Mouse (Mus musculus) lung, postnatal 14 days (tissue): ENCODE data around the gene Ier5.

ENCODE experiments used
- DNase-seq: peaks from one replicate; pipeline ENCODE4 v3.0.0; 2021

Ier5 gene

DNA sequence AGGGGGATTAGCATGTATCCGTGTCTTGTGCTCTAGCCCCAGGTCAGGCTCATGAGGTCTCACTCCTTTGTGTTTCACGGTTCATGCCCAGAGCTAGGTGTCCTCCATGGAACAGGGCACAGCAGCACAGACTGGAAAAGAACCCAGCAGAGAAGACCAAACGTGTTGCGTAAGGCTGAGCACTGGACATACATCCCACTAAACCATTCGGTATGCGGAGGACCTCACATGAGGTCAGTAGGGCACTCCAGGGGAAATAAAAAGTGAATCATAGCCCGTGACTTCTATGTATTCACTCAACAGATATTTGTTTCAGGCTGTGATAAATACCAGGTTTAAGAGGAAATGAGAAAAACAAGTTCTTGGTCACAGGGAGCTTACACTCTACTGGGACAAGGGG is 23.6 kb downstream of the Ier5 start:
- no peak for DNase-seq

- peak; percentile 77 for DNase-seq
Measured at GRCm38 (mm10) chr1:155074856-155075255, 24.6 kb downstream of the Ier5 start.

GRCm38 (mm10) chr1:155073905-155074304 is 25.5 kb downstream of the Ier5 start:
- no peak for DNase-seq

DNA sequence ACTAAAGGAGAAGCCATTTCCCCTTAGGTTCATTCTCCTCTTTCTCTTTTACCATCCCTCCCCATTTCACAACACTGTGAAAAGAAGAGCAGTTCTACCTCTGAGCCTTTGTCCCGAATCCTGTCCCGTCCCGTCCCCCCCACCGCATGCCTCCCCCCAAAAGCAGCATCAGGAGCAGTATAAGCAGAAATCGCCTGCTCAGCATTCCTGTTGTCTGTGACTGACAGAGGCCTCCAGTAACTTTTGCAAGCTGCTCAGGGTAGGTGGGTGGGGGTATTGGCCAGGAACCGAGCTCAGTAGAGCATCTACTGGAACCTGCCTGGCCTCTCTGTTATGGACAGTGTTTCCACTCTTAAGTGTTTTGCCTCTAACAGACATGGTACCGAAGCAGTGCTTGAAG is 26.3 kb downstream of the Ier5 start:
- DNase-seq, result no peak

DNA sequence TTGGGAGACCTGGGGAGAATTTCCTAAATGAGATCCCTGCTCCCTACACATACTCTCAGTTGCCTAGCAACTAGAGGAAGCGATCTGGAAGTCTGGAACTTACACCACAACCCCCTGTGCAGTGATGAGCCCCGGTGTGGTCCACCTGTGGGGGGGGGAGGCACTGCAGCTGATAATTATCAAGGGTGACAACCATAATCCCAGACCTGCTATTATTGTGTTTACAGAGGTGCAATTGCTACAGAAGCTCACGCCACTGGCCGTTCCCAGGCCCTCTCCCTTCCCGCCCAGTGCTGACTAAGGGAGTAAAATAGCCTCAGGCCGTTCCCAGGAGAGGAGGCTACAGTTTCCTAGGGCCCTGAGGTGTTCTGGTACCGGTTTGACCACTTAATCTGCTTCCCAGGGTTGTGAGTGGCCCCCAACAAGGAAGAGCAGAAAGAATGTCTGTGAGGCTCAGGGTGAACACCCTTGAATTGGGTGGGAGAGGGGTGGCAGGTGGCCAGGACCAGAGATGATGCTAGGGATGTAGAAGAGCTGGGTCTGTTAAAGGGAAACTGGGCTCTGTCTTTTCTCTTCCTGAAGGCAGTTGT is 28.1 kb downstream of the Ier5 start:
- DNase-seq, result no peak

GRCm38 (mm10) chr1:155070561-155071286 is 28.7 kb downstream of the Ier5 start:
- DNase-seq, result no peak

- DNase-seq, result no peak
Measured at GRCm38 (mm10) chr1:155069696-155070095, 29.7 kb downstream of the Ier5 start.

DNA sequence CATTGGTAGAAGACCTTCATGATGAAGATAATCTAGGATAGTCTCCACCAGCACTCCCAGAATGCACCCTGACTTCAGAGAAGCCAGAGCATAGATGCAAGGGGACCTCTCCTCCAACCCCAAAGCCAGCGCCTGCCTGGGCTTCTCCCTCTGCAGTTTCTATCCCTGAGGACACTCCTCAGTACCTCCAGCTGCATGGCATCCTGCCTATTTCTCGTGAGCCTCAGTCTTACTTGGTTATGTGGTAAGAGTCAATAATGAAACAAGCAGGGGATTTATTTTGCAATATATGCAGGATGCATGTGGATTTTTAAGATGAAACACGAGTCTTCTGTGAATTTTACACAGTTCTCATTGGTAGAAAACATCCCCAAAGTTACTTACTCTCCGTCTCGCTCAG is 33.2 kb downstream of the Ier5 start:
- no peak for DNase-seq

DNA sequence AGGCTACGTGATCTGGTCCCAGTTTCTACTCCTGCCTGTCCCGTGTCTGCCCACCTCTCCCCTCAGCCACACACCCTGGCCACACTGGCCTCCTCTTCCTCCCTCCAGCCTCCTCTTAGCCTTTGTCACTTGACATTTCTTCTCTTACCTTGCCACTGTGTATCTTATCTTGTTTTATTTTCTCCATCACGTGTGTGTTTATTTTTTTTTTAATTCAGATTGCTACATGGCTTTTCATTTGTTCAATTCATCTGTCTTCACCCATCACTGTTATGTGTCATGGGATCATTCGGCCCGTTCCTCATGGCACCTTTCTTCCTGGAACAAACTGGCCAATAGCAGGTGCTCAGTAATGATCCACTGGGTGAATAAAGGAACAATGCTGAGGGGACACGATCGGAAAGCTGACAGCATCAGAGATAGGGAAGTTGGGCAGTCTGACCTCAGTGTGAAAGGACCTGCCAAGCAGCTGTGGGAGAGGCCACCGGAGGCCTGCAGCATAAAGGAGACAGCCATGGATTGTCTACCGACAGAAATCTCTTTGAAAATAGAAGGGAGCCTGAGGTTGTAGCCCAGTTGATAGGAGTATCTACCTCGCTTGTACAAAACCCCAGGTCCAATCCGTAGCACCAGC is 34.3 kb downstream of the Ier5 start:
- DNase-seq, result no peak

DNA sequence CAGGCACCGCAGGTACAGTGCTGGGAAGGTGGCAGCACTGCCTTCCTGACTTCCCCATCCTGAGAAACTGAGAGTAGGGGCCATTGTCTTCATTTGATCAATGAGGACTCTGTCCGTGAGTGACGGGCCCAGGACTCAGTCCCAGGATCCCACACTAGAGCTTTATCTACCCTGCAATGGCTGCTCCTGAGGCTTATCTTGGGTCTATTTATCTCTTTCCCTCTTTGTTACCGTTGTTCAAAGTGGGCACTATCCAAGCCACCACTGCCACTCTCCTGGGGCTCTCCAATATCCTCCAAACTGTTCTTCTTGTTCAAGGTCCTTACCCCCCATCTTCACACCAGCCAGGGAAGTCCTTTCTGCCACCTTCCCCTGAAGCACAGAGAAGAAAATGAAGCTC is 34.8 kb downstream of the Ier5 start:
- no peak for DNase-seq

- no peak for DNase-seq
Measured at GRCm38 (mm10) chr1:155064111-155064510, 35.3 kb downstream of the Ier5 start.

GRCm38 (mm10) chr1:155062963-155063362 is 36.5 kb downstream of the Ier5 start:
- no peak for DNase-seq

- no peak for DNase-seq
Measured at GRCm38 (mm10) chr1:155062057-155062456, 37.4 kb downstream of the Ier5 start.

DNA sequence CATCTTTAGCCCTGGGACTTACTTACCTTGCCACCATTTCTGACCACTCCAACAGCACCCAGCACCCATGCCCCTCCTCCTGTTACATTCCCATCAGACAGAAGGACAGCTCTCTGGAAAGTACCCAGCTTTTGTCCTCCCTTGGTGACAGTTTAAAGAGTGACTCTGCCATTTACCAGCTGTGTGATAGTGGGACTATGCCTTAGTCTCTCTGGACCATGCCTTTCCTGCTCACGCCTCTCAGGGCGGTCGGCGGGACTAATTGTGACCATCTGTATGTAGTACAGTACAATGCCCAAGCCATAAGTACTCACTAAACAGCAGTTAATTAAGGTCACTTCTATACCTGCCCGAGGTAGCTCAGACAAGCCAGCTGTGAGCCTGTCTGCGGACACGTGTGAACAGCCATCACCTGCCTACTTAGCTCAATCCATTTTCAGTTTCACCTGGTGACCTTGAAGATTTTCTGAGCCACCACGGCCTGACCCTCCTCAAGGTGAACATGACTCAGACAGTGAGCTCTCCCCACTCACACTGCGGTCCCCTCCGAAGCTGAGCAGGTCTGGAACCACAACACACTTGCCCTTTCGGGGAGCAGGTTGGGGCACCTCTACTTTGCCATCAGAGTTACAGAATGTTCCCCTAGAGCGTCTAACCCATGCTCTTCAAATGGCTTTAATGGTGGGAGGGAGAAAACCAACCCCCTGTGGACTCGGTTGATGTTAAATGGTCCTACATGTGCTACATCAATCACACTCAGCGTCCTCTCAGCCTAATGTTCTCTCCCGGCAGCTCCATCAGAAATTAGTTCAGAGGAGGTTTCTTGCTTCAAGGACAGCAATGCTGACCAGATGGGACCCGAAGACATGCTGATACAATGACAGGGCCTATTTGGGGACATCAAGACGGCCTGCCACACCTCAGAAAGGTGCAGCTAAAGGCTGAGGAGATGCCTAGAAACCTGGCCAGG is 38.3 kb downstream of the Ier5 start:
- no peak for DNase-seq

DNA sequence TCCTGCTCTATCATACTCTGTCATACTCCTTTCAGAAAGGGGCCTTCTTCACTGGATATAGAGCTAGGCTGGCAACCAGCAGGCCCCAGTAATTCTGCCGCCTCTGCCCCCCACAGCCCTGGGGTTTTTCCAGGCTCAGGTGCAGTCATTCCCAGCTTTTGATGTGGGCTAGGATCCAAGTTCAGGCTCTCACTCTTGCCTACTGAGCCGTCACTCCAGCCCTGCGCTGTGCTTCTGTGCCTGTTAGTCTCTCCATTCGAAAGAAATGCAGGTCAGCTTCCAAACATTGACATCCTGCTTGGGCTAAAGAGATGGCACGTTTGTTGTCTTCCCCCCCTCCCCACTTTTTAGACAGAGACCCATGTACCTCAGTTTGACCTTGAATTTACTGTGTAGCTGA is 39.2 kb downstream of the Ier5 start:
- no peak for DNase-seq

- DNase-seq, result peak; percentile 67
Measured at GRCm38 (mm10) chr1:155059505-155059904, 39.9 kb downstream of the Ier5 start.

DNA sequence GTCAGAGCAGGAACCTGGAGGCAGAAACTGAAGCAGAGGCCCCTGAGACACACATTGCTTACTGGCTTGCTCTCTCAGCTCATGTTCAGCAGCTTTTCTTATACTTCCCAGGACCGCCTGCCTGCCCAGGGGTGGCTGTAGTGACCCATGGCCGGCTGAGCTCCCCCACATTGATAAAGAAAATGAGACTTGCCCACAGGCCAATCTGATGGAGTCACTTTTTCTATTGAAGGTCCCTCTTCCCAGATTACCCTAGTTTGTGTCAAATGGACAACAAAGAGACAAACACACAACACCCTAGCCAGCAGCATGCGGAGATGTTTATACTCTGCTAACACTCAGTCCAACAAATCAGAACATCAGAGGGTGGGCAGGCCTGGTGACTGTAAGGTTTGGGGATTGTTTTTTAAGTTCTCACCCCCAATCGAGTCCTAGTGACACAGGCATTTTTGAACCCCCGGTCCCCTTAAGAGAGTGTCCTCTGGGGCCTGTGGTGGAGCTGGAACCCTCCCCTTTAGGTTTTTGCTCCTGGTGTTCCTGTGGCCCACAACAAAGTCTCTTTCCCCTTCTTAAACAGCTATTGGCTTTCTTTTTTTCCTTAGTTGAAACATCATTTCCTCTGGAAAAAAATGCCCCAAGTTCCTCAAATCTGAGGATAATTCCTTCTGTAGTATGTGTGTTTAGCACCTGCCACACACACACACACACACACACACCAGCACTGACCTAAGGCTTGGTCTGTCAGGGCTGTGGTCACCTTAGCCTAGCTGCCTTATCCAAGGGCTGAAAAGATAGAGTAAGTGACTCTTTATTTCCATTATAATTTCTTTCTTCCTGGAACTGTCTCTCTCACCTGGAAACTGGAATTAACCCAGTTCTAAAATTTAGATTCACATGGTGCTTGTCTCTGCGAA is 41.1 kb downstream of the Ier5 start:
- no peak for DNase-seq

- no peak for DNase-seq
Measured at GRCm38 (mm10) chr1:155056166-155056565, 43.3 kb downstream of the Ier5 start.

GRCm38 (mm10) chr1:155055041-155055440 is 44.4 kb downstream of the Ier5 start:
- DNase-seq, result no peak

- DNase-seq, result no peak
Measured at GRCm38 (mm10) chr1:155054366-155054965, 45.0 kb downstream of the Ier5 start.

- DNase-seq, result no peak
Measured at GRCm38 (mm10) chr1:155053296-155053695, 46.1 kb downstream of the Ier5 start.

DNA sequence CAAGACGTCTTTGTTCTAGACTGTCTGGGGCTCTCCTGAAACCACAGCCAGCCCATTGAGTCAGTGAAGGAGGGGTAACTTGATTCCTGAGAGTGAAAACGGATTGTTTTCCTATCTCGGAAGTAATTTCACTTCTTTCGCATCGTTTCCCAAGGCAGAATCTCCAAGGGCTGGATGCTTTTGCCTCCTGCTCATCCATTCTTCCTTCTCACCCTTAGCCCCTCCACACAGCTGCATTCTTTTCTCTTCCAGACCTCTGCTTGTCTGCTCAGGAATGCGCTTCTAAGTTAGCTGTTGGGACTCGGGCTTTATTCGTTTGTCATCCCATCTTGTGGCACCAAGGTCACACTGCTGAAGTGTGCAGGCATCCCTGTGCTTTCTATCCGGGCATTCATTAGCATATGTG is 46.7 kb downstream of the Ier5 start:
- no peak for DNase-seq
